Mouse (Mus musculus): ENCODE measurements around the gene Agmo. TPM values are rescaled to one million over a fixed set of nuclear protein-coding genes. Genes with fewer than 3 reads are reported as not detected.

The Agmo gene
- polyA plus RNA-seq, 1 experiment from 2014 or later: 1.9 TPM

DNA sequence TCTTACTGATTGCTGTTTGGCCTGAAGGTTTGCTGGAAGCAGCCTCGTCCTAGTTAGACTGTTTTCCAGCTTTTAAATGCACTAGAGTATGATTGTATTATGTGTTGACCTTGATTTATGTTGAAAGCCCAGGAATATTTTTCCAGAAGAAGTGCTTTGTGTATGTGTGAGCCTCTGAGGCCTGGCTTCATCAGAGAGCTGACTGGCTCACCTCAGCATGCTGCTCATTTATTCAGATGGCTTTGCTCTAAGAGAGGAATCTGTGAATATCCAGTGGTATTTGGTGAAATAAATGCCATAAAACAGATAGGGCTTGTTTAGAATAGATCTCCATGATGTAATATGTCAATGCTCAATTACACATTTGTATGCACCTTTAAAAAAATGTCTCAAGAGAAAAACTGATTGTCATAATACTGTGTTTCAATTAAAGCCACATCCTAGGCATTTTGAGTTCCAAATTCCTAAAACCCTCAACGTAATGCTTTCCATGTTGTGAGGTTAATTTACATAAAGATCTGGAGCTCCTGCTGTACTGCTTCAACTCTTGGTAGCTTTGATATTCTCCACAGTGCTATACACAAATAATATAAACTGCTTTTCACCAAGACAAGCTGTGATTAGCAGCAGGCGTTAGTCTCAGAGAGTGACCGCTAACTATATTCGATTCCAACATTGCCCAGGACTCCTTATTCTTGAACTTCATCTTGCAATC lies 324.6 kb downstream of the Agmo start:
- H3K27ac ChIP-seq (replicated peaks): no peak overlapping the region
- H3K9me3 ChIP-seq: no peaks in the 10 kb centered on the region
- no peak overlapping the region for H3K4me3 ChIP-seq
- no peaks in the 10 kb centered on the region for H3K4me1 ChIP-seq (replicated peaks)
- H3K36me3 ChIP-seq: no peaks in the 10 kb centered on the region
- no peak for ATAC-seq (ENCODE audit: low read depth)
- H3K27me3 ChIP-seq: no peaks in the 10 kb centered on the region
- no peak overlapping the region for H3K4me2 ChIP-seq
- no peak overlapping the region for H3K9ac ChIP-seq
- WGBS: 79% methylated on average over 5 of the region's 5 CpGs

DNA sequence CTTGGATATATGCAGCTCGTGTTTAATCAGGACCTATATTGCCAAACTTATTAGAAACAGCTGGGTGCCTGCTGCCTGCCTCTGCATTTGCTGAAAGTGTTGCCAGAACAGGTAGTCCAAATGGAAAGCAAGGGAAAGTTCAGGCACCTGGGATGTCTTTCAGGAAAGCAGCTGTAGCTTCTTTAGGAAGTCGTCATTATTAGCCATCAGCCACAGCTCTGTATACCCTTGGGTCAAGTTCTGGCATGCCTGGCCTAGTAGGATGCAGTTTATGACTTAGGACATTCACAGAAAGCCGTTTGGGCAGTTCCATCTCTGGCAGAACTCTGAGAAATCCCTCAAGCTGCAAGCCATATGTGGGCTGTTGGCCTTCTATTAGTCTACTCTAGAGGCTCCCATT lies 330.5 kb downstream of the Agmo start:
- H3K4me2 ChIP-seq: no peak overlapping the region
- H3K36me3 ChIP-seq: no peaks in the 10 kb centered on the region
- H3K4me1 ChIP-seq (replicated peaks): no peaks in the 10 kb centered on the region
- 67% methylated on average over 3 of the region's 3 CpGs for WGBS
- H3K27me3 ChIP-seq: no peaks in the 10 kb centered on the region
- no peaks in the 10 kb centered on the region for H3K9me3 ChIP-seq
- H3K4me3 ChIP-seq: no peak overlapping the region
- ATAC-seq (ENCODE audit: low read depth): no peak
- H3K9ac ChIP-seq: no peak overlapping the region
- no peak overlapping the region for H3K27ac ChIP-seq (replicated peaks)

DNA sequence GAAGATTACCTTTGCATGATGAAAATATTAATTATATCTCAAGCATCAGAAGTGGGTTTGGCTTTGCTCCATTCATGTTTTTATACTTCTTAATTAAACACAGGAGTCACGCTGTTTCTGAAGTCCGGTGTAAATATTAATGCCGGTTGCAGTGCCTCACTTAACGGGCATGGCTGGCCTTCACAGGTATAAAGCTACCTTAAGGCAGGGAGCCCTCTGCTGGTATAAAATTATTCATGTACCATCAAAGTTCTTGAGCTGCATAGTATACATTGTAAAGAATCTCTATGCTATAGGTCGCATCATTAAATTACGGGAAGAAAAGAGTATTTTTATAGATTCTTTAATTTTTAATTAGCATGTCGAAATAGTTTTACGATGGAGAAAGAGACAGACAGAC lies 341.3 kb downstream of the Agmo start:
- no peak overlapping the region for H3K4me2 ChIP-seq
- H3K27me3 ChIP-seq: no peaks in the 10 kb centered on the region
- WGBS: 74% methylated on average over 8 of the region's 8 CpGs

DNA sequence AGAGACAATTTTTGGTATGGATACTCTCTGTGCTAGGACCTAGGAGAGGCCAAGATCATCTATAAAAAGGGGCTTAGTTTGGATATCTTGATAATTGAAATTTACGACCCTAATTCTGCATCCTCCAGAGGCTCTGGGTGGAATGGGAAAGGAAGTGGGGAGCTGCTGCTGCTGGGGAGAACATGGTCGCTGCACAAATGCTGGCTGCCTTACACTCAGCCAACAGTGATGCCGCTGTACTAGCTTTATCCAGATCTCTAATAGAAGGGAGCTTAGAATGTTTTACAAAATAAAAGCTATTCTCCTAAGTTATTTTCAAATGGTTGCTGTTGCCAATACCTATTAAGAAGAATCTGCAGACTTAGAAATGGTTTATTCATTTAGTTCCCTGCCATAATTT lies 351.4 kb downstream of the Agmo start:
- H3K9me3 ChIP-seq: no peaks in the 10 kb centered on the region
- ATAC-seq (ENCODE audit: low read depth): no peak
- H3K27me3 ChIP-seq: no peaks in the 10 kb centered on the region
- no peaks in the 10 kb centered on the region for H3K4me1 ChIP-seq (replicated peaks)
- H3K36me3 ChIP-seq: no peaks in the 10 kb centered on the region
- no peak overlapping the region for H3K4me3 ChIP-seq
- WGBS: 67% methylated on average over 3 of the region's 3 CpGs
- H3K4me2 ChIP-seq: no peak overlapping the region
- H3K27ac ChIP-seq (replicated peaks): no peak overlapping the region
- no peak overlapping the region for H3K9ac ChIP-seq

More for the DNA sequence above, 341.3 kb downstream of the Agmo start:
- Histone ChIP-seq H3K27ac (replicated peaks) (no peak overlapping the region), H3K4me1 (replicated peaks) (no peaks in the 10 kb centered on the region), H3K9me3 (no peaks in the 10 kb centered on the region), H3K9ac (no peak overlapping the region), H3K36me3 (no peaks in the 10 kb centered on the region), H3K4me3 (no peak overlapping the region)
- ATAC-seq (ENCODE audit: low read depth): no peak

DNA sequence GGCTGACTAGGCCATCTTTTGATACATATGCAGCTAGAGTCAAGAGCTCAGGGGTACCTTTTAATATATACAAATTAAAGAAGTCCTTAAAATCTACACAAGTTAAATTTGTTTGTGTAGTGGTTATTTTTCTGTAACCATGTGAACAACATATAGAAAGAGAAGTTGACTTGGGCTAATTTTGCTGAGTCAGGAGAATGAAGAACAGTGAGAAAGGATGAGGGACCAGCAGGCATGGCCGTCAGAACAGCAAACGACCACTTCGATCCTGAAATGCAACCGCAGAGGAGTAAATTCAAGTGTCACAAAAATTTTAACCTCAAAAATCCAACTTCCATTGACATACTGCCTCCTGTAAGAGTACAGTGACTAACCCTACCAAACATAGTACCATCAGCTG lies 371.4 kb downstream of the Agmo start:
- 94% methylated on average over 4 of the region's 4 CpGs for WGBS
- ATAC-seq (ENCODE audit: low read depth): no peak
- no peak overlapping the region for H3K4me2 ChIP-seq
- no peak overlapping the region for H3K27ac ChIP-seq (replicated peaks)
- no peaks in the 10 kb centered on the region for H3K27me3 ChIP-seq
- H3K9me3 ChIP-seq: no peaks in the 10 kb centered on the region
- no peak overlapping the region for H3K9ac ChIP-seq
- no peaks in the 10 kb centered on the region for H3K4me1 ChIP-seq (replicated peaks)
- no peak overlapping the region for H3K4me3 ChIP-seq
- H3K36me3 ChIP-seq: no peaks in the 10 kb centered on the region

DNA sequence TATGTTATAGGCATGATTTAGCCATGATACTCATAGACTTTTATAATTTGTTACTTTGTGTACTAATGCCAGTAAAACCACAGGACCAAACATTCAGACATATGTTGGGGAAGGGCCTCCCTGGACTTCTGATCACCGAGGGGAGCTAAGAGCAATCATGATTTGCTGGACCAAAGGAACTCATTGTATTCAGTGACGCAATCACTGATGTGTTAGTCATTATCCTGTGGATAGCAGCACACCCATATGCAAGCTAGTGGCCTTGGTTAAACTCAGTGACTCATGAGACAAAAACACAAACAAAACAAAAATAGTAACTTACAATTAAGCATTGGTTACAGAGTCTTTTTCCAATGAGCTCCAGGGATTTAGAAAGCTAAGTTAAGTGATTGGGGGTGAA lies 373.3 kb downstream of the Agmo start:
- WGBS: 89% methylated on average over 2 of the region's 2 CpGs

DNA sequence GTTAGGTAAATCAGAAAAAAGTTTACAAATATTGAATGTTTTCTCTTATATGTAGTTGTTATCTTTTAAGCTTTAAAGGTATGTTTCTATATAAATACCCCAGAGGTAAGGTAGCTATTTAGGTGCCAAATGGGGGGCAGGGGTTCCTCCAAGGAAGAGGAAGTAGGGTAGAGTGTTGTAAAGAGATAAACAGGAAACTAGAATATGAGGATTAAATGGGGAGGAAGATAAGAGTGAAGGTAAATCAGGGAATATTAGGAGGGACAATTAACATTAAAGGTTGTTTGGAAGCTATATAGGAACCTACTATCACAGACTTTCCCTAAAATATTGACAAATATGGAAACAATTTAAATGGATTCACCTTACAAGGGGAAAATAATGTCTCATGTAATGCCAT lies 382.6 kb downstream of the Agmo start:
- no peak overlapping the region for H3K27ac ChIP-seq (replicated peaks)
- H3K4me1 ChIP-seq (replicated peaks): no peaks in the 10 kb centered on the region
- no peak overlapping the region for H3K4me3 ChIP-seq
- no peaks in the 10 kb centered on the region for H3K27me3 ChIP-seq
- no peak for ATAC-seq (ENCODE audit: low read depth)
- no peaks in the 10 kb centered on the region for H3K36me3 ChIP-seq
- no peak overlapping the region for H3K9ac ChIP-seq
- H3K9me3 ChIP-seq: no peaks in the 10 kb centered on the region
- no peak overlapping the region for H3K4me2 ChIP-seq

More for the DNA sequence above, 373.3 kb downstream of the Agmo start:
- H3K27ac ChIP-seq (replicated peaks): no peak overlapping the region
- no peaks in the 10 kb centered on the region for H3K9me3 ChIP-seq
- no peak overlapping the region for H3K4me3 ChIP-seq
- H3K36me3 ChIP-seq: no peaks in the 10 kb centered on the region
- no peaks in the 10 kb centered on the region for H3K4me1 ChIP-seq (replicated peaks)
- H3K4me2 ChIP-seq: no peak overlapping the region
- H3K27me3 ChIP-seq: no peaks in the 10 kb centered on the region
- H3K9ac ChIP-seq: no peak overlapping the region
- no peak for ATAC-seq (ENCODE audit: low read depth)

Other genes with a start within 250 kb of the Agmo start
- 4.0 and 4.3 TPM in 2 replicates for gene Meox2, start 133.1 kb upstream of the Agmo start, polyA plus RNA-seq (2015; fragmentation: Nextera tagmentation; extraction: Ambion mirVana)

Data from neural tube, embryonic 13.5 days (tissue).